Mouse (Mus musculus) gastrocnemius, postnatal 36 days (tissue): ENCODE data around the gene Kif18a. TPM values are rescaled to one million over a fixed set of nuclear protein-coding genes. Genes with fewer than 3 reads are reported as not detected.
A peak's percentile ranks its signal among the peaks of the same experiment; 100 is the strongest.

Source experiments
- DNase-seq, 2 experiments: peaks; one replicate each; pipeline ENCODE4 v3.0.0; 2022
- intact Hi-C: fragments of 180-260 bp; cut with DNase I; formaldehyde crosslinking; loops from one replicate; pipeline ENCODE4 v1.15.1; 2025
- long read RNA-seq, 2 experiments: library from polyadenylated mRNA; stranded (forward); transcript quantifications; one replicate each; pipeline ENCODE4 v2.0.0; 2021
- total RNA-seq, 2 experiments: library from RNA; stranded (reverse); gene quantifications; 2 replicates each; pipeline ENCODE4 v1.2.3; 2021

The Kif18a gene
- total RNA-seq, result under 1 TPM; 0.72 to 0.92 TPM
- long read RNA-seq, experiment 1, result 0 reads
- long read RNA-seq, experiment 2, partial matches to known transcripts, result 1 of 2 reads
- long read RNA-seq, experiment 2, other reads (novel, unspliced or antisense), result 1 of 2 reads

DNA sequence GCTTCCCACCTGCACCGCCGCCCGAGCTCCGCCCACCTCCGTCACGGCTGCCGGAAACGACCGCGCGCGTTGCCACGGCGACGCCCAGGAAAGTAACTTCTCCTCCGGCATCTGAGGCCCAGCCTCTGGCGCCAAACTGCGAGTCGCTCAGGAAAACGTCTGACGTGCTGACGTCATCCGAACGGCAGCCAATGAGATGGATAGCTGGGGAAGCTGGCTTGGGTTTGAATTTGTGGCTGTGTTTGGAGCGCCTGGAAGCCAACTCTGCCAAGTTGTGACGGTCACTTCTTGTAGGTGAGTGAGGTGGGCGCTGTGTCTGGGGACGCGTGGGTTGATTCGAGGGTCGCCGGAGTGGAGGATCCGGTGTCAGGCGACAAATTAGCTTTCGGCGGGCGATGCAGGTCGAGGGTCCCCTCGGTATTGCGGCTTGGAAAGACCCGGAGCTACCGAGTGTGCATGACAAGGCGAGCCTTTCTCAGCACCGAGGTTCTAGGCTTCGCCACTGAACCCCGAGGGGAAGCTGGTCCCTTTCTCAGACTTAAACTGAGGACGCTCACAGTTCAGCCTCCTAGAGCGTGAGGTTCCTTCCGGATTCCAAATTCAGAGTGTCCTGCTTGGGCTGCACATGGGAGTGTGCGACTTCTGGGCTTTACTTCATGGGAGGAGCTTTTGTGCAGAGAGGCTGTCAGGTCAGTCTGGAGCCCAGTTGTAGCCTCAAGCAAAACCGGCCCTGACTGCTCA is at the start of gene Kif18a, which contains the start of gene Mettl15:
Kif18a (plus strand) TSS at position 139 of the 741 bp plus-strand sequence.
Mettl15 (minus strand) TSS at position 149 of the 741 bp plus-strand sequence.
- peak; percentile 87 to 90 for DNase-seq
- intact Hi-C loops, result no loop called here

DNA sequence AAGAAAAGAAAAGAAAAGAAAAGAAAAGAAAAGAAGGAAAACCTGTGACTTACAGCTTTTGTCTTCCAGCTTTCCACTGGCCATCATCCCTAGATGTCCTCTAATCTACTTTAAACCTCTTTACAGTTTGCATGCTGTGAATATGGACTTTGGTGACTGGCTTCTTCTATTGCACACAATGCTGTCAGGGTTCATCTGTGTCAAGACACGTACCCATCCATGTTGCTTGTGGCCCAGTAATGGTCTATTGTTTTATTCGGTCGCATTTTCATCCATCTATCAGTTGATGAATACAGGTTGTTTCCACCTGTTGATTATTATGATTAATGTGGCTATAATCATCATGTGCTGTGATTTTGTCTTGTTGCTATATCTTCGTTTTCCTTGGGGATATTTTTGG is 46.7 kb upstream of the Kif18a start:
- intact Hi-C loops, result no loop called here

DNA sequence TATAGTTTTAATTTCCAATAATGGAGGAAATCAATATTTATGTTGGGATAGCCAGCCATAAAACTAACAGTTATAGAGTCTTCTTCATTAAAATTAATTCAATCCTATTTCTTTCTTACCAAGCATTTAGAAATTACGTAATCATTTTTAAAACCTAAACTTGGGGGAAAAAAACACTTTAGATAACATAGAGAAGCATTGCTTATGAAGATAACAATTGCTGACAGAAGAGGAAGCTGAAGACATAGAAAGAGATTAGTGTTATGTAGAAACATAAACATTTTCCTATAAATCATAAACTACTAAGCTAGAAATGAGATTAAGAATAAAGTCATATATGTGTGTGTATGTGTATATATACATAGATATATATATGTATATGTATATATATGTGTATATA is 44.8 kb upstream of the Kif18a start:
- intact Hi-C loops, result no loop called here
- no peak for DNase-seq

More for the DNA sequence above, 46.7 kb upstream of the Kif18a start:
- no peak for DNase-seq

DNA sequence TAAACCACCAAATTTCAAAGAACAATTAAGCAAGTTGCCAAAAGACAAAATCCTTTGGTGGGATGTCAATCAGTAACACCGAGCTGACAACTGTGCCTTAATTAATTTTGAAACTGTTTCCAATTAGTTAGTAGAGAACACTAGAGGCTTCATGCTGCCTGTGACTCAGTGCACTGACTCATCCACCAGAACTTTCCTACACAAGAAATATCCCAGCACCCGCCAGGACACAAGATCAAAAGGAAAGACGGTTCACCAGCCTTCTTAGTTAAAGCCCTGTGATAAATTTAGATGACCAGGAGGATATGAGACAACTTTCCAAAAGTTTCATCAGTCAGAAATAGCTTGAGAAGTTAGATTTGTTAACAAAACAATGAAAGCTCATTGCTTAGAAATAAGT is 38.6 kb upstream of the Kif18a start:
- intact Hi-C loops, result no loop called here
- no peak for DNase-seq

DNA sequence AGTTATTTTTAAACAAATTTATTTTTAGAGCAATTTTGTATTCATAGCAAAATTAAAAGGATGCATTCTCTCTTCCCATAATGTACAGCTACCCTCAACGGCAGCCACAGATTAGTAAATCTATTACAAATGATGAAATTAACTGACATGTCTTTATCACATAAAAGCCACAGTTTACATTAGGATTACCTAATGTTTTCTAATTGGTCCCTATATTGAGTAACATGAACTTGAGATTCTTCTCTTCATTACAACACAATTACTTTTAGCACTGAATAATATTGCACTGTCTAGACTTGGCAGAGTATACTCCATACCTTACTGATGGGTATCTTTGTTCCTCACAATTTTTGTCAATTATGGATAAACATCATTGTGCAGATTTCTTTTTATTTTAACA is 17.8 kb upstream of the Kif18a start:
- intact Hi-C loops, result no loop called here
- DNase-seq, result no peak

DNA sequence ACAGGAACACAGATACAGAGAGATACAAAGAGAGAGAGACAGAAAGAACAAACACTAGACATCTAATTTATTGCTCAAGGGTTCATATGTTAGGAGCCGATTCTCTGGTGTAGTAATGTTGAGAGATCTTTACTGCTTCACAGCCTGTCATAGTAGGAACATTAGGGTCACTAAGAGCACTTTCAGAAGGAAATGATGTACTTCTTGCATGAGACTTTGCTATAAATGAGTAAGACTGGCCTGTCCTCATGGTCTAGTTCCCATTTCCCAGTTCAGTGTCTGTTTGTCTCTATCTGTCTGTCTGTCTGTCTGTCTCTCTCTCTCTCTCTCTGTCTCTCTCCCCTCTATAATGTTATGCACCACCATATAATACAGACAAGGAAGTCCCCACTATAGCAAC is 7.4 kb upstream of the Kif18a start:
- intact Hi-C loops, result no loop called here
- DNase-seq, result no peak

DNA sequence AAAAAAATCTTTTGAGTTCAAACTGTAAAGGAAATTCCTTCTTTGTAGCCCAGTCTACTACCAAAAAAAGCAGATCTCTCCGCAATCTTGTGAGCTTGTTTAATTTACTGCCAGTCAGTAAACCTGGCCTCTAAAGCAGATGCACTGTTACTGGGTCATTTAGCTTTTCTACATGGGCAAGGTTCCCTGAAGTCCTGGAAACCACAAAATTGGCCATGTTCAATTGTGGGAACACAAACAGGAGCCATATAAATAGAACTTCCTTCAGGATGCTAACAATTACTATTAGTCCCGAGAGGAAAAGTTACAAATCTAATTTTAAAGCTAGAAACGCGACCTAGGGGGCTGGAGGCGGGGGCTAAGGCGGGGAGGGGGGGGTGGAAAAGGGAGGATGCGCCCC is 2.9 kb upstream of the Kif18a start:
- DNase-seq, result no peak

DNA sequence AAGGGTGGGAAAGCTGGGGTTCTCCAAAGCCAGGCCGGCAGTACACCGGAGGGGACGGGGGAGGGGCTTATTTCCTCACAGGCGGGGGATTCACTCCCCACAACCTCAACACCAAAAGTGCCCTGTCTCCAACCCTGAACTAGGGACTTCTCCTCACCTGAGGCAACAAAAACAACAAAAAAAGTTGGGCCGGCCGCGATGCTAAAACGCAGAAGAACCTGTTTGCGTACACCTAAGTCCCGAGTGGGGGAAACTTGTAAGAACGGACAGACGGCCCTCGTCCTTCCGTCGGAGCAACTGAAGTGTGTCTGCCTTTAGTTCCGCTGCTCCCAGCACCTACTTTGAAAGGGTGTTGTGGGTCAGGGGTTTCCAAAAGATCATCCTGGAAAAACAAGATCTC is 2.5 kb upstream of the Kif18a start:
- intact Hi-C loops, result no loop called here
- peak; percentile 21 to 23 for DNase-seq

More for the DNA sequence above, 2.9 kb upstream of the Kif18a start:
- intact Hi-C loops, result no loop called here

DNA sequence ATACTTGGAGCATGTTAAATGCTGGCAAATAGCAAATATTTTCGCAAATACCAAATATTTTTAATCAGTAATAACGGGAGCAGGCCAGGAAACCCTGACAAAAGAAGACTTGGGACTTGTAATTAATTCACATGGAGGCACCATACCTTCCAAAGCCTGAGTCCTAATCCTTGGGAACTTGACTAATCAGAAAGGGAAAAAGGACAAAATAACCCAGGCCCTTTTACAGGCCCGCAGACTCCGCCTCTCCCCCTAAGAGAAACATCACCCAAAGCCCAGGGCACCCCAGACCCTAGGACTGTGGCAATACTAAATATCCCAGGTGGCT is 302 bp upstream of the Kif18a start:
- no peak for DNase-seq
- intact Hi-C loops, result no loop called here

DNA sequence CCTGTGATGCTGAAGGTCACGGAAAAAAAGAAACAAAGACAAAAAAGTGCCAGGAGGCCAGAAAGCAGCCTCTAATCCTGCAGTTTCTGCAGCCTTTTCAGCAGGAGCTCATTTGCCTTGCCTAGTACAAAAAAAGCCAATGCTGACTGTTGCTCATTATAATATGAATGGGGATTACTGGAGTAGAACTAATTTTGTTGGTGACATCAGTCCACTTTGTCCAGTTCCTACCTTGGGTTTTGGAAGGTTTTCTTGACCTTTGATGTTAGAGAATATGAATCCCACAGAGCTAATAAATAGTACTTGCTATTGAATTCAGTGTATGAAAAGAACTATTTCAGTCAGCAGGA is 778 bp downstream of the Kif18a start:
- intact Hi-C loops, result no loop called here
- DNase-seq, result no peak

DNA sequence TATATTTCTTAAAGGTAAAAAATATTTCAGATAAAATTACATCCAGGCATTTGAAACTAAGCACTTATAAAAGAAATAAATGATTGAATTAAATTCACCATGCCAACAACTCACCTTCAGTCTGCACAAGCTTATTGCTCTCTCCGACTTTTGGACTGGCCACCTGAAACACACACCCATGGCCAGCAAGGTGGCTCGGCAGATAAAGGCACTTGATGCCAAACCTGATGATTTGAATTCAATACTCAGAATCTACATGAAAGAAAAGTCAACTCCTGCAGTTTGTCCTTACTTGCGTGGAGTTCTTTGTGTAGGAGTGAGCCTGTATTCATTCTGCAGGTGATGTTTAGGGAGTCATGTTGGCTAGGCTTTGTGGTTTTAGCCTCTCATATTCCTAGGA is 3.6 kb downstream of the Kif18a start:
- no peak for DNase-seq
- intact Hi-C loops, result no loop called here

DNA sequence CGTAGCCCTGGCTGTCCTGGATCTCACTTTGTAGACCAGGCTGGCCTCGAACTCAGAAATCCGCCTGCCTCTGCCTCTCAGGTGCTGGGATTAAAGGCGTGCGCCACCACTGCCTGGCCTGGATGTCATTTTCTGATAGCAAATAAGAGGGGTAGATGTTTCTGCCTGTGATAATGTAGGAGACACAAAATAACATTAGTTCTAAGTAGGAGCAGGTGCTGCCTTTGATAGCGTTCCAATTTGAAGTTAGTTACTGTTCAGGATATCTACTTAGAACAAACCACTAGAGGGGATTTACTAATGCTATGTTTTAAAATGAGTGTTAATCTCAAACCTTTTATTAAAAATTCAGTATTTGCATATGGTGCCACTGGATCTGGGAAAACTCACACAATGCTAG is 8.8 kb downstream of the Kif18a start:
- intact Hi-C loops, result no loop called here
- DNase-seq, result no peak

DNA sequence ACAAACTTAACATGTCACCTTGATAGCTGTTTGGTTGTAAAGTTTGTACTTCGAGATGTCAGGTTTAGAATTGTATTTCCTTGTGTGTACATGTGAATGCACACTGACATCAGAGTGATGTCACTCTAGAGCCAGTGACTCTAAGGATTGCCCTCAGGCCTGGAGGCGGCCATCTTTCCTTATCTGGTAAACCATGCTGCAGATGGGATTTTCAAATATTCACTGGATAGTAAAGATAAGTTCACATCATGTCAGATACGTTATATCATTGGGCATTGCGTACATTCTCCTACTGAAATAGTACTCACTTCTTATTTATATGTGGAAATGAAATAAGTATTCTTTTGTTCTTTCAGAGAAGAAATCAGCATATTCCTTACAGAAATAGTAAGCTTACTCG is 15.7 kb downstream of the Kif18a start:
- DNase-seq, result no peak
- intact Hi-C loops, result no loop called here

DNA sequence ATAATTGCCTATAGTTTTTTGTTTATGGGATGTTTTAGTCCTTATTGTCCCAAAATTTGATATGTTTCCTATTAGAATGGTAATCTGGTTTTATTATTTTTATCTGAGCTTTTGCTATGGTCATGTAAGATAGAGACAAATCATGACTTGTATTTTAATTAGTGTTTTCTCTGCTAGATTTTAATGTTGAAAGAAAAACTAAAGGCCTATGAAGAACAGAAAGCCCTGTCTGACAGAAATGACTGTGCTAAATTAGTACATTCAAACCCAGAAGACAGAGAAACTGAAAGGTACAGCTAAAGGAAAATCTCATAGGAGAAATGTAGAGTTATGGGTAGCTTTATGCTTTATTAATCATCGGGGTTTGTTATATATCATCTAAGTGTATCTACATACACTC is 17.6 kb downstream of the Kif18a start:
- intact Hi-C loops, result no loop called here
- no peak for DNase-seq

DNA sequence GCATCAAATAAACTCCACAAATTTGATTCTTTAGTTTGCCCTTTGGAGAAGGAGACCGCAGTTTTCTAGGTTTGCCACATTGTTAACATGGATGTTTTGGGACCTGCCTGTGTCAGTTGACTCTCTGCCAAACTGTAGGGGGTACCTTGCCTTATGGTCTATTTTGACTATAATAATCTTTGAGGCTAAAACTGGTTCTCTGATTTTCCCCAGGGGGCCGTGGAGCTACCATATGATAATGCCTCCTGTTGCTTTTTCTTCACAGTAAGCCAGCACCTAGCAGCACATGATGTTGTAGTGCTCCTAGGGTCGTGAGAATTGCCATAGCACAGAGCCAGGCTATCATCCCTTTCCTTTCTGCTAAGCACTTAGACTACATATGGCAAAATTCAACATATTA is 21.7 kb downstream of the Kif18a start:
- no peak for DNase-seq
- intact Hi-C loops, result no loop called here

DNA sequence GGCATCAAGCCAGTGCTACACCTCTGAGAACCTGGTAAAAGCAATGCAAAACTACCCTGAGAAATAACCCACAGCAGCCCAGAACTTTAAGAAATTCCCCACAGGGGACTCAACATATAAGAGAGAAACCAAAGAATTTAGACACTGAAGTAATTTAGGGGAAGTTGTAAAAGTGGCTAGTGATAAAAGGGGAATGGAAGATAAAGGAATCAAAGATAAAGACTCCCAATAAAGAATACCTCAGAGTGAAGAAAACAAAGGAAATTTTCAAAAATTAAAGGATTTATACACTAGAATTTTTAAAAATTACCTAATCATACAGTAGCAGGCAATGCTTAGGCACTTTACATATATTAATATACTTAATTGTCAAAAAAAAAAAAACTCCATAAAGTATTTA is 23.1 kb downstream of the Kif18a start:
- DNase-seq, result no peak
- intact Hi-C loops, result no loop called here

DNA sequence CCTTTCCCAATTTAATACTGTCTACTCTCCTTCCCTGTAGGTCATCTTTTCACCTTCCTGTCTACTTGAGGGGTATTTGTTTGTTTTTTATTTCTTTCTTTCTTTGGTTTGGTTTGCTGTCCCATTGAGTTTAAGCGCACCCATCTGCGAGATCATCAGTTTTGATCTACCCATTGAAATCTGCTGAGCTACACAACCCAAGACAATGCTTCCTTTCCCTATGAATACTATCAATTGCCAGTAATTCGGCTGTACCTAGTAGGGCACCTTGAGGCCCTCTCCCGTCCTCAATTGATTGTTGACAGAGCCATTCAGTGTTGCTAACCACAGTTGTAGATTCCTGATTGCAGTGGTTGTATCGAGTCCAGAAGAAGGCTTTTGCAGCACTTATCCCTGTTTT is 30.8 kb downstream of the Kif18a start:
- no peak for DNase-seq
- intact Hi-C loops, result no loop called here

DNA sequence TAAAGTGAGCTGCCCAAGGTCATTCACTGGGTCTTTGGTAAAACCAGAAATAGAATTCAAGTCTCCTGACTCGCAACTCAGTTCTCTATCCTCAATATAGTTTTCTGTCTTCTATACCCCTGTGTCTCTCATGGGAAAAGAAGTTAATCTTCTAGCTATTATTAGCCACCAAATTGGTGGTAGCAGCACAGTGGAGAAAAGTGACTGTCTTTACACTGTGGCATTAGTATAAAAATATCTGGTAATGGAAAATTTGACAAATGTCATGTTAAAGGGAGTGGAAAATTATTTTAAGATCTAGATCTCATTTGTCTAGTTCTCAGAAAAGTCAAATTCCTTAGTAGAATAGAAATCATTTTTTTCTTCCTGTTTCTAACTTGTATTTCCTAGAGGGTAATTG is 51.3 kb downstream of the Kif18a start:
- intact Hi-C loops, result no loop called here
- no peak for DNase-seq

DNA sequence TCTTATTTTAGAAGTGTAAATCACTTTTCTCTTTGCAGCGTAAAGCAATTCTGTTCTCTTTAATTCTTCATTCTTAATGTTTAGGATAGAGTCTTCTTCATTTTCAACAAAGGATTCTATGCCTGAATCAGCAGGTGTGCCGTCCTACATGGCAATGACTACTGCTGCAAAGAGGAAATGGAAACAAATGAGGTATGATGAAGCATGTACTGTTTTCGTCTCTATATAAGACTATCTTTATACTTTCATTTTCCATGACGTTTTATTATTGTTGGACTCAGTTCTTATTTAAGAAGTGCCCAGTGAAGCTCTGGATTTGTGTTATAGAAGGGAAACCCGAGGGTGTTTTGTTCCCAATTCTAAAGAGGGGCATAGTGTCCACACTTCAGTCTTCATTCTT is 53.7 kb downstream of the Kif18a start:
- DNase-seq, result no peak
- intact Hi-C loops, result no loop called here

DNA sequence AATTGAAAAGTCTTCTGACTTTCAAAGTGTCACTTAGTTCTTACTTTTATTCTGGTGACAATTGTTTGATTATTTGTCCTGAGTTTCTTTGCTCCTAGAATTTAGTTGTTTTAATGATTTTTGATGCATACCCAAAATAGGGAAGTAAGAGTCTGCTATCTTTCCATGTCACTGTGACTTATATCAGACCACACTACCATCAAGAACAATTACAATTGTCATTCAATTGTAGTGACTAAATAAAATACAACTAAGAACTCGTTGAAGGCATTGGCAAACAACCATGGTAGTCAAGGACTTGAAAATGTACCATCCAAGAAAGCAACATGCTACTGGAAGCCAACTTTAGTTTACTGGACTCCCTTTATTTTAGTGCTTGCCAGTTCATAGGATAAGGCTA is 55.2 kb downstream of the Kif18a start:
- DNase-seq, result no peak
- intact Hi-C loops, result no loop called here

DNA sequence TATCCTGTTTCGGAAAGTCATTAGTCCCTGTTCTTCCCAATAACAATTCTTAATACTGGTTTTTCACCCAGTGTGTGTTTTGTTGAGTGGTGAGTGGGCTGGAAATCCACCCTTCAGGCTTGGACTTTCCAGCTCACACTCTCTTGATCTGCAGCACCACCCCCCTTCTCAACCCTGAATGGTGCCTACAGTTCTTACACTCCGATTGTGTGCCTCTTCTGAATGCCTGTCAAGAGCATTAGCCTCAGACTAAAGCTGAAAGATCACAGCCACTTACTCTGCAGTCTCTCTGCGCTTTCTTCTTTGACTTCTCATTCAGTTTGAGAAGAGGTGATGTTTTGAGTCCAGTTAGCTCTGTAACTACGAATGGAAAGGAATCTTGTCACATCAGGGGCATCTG is 64.8 kb downstream of the Kif18a start:
- intact Hi-C loops, result no loop called here
- DNase-seq, result no peak

DNA sequence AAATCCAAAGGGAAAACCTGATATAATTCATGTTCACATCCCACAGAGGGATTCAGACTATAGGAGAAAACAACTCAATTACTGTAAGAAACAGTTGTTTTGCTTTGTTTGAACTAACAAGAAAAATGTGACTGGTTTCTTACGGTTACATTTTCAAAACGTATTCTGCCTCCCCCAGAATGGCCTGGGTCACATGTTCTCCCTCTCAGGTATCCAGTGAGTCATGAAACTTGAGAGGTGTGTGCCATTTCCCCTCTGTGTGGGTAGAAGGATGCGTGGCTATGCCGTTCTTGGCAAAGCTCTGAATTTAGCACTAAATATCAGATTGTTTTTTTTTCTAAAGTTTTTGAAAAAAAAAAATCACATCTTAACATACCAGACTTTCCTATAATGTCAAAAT is 68.2 kb downstream of the Kif18a start:
- intact Hi-C loops, result no loop called here
- DNase-seq, result no peak
